Mouse (Mus musculus): ENCODE results near the gene Soat2. TPM values are rescaled to one million over a fixed set of nuclear protein-coding genes. Genes with fewer than 3 reads are reported as not detected.

Soat2 gene
- polyA plus RNA-seq, 1 experiment from 2014 or later, result 0.28 TPM

GRCm38 (mm10) chr15:102113674-102114073 is 36.7 kb upstream of the Soat2 start:
- DNase-seq (ENCODE audit: low spot score) (no peak), ATAC-seq (replicated peaks; ENCODE audit: low FRiP score, low read depth) (no peak)
- Histone ChIP-seq H3K9ac (ENCODE audit: low read depth, low read length) (no peak overlapping the region), H3K4me3 (replicated peaks; ENCODE audit: low read depth, low read length) (no peak overlapping the region), H3K4me1 (replicated peaks; ENCODE audit: insufficient read depth, low read length) (peaks cover 2% of the 10 kb centered on the region), H3K27me3 (ENCODE audit: insufficient read depth, low read length) (no peaks in the 10 kb centered on the region), H3K36me3 (ENCODE audit: insufficient read depth, low read length) (peaks cover 91% of the 10 kb centered on the region), H3K9me3 (replicated peaks; ENCODE audit: low read length) (no peaks in the 10 kb centered on the region), H3K27ac (no peak overlapping the region), H3K4me2 (ENCODE audit: low read length) (no peak overlapping the region)
- no peak for TF ChIP-seq CTCF (IDR thresholded peaks at IDR 0.05; ENCODE audit: low read depth)
- 71% methylated on average over 4 of the region's 4 CpGs for WGBS

GRCm38 (mm10) chr15:102114651-102115260 is 35.6 kb upstream of the Soat2 start:
- Histone ChIP-seq H3K36me3 (ENCODE audit: insufficient read depth, low read length) (peaks cover 82% of the 10 kb centered on the region), H3K27ac (no peak overlapping the region), H3K9ac (ENCODE audit: low read depth, low read length) (no peak overlapping the region), H3K9me3 (replicated peaks; ENCODE audit: low read length) (no peaks in the 10 kb centered on the region), H3K4me3 (replicated peaks; ENCODE audit: low read depth, low read length) (no peak overlapping the region), H3K4me2 (ENCODE audit: low read length) (no peak overlapping the region), H3K4me1 (replicated peaks; ENCODE audit: insufficient read depth, low read length) (no peaks in the 10 kb centered on the region; the same call in none of the 2 replicates), H3K27me3 (ENCODE audit: insufficient read depth, low read length) (no peaks in the 10 kb centered on the region)
- no peak for TF ChIP-seq CTCF (IDR thresholded peaks at IDR 0.05; ENCODE audit: low read depth)
- no peak for DNase-seq (ENCODE audit: low spot score)
- 81% methylated on average over 7 of the region's 7 CpGs for WGBS
- ATAC-seq (replicated peaks; ENCODE audit: low FRiP score, low read depth), result no peak

GRCm38 (mm10) chr15:102115731-102116231 is 34.5 kb upstream of the Soat2 start:
- no peak for TF ChIP-seq CTCF (IDR thresholded peaks at IDR 0.05; ENCODE audit: low read depth)
- DNase-seq (ENCODE audit: low spot score), result no peak
- peaks cover 76% of the 10 kb centered on the region for H3K36me3 ChIP-seq (ENCODE audit: insufficient read depth, low read length)
- no peak overlapping the region for H3K27ac ChIP-seq
- no peak for ATAC-seq (replicated peaks; ENCODE audit: low FRiP score, low read depth)
- no peak overlapping the region for H3K4me3 ChIP-seq (replicated peaks; ENCODE audit: low read depth, low read length)
- H3K4me2 ChIP-seq (ENCODE audit: low read length), result no peak overlapping the region
- WGBS, result 75% methylated on average over 9 of the region's 9 CpGs
- H3K9me3 ChIP-seq (replicated peaks; ENCODE audit: low read length), result no peaks in the 10 kb centered on the region
- no peak overlapping the region for H3K9ac ChIP-seq (ENCODE audit: low read depth, low read length)
- H3K4me1 ChIP-seq (replicated peaks; ENCODE audit: insufficient read depth, low read length), result no peaks in the 10 kb centered on the region; the same call in 1 of the 2 replicates
- no peaks in the 10 kb centered on the region for H3K27me3 ChIP-seq (ENCODE audit: insufficient read depth, low read length)

- DNase-seq (ENCODE audit: low spot score) (no peak), ATAC-seq (replicated peaks; ENCODE audit: low FRiP score, low read depth) (no peak)
- WGBS, result 75% methylated on average over 11 of the region's 11 CpGs
- Histone ChIP-seq H3K36me3 (ENCODE audit: insufficient read depth, low read length) (peaks cover 68% of the 10 kb centered on the region), H3K9me3 (replicated peaks; ENCODE audit: low read length) (no peaks in the 10 kb centered on the region), H3K4me1 (replicated peaks; ENCODE audit: insufficient read depth, low read length) (no peaks in the 10 kb centered on the region), H3K27me3 (ENCODE audit: insufficient read depth, low read length) (no peaks in the 10 kb centered on the region), H3K27ac (no peak overlapping the region), H3K4me2 (ENCODE audit: low read length) (no peak overlapping the region), H3K9ac (ENCODE audit: low read depth, low read length) (no peak overlapping the region), H3K4me3 (replicated peaks; ENCODE audit: low read depth, low read length) (no peak overlapping the region)
- TF ChIP-seq CTCF (IDR thresholded peaks at IDR 0.05; ENCODE audit: low read depth), result no peak
Measured at GRCm38 (mm10) chr15:102116753-102117415, 33.4 kb upstream of the Soat2 start.

- DNase-seq (ENCODE audit: low spot score), result peak; percentile 67
- no peaks in the 10 kb centered on the region for H3K27me3 ChIP-seq (ENCODE audit: insufficient read depth, low read length)
- 57% methylated on average over 19 of the region's 19 CpGs for WGBS
- no peaks in the 10 kb centered on the region for H3K9me3 ChIP-seq (replicated peaks; ENCODE audit: low read length)
- peak; percentile 70 for TF ChIP-seq CTCF (IDR thresholded peaks at IDR 0.05; ENCODE audit: low read depth)
- no peak overlapping the region for H3K27ac ChIP-seq
- H3K9ac ChIP-seq (ENCODE audit: low read depth, low read length), result no peak overlapping the region
- H3K4me1 ChIP-seq (replicated peaks; ENCODE audit: insufficient read depth, low read length), result no peaks in the 10 kb centered on the region
- H3K4me2 ChIP-seq (ENCODE audit: low read length), result no peak overlapping the region
- ATAC-seq (replicated peaks; ENCODE audit: low FRiP score, low read depth), result no peak; the same call in 1 of the 2 replicates
- H3K4me3 ChIP-seq (replicated peaks; ENCODE audit: low read depth, low read length), result no peak overlapping the region
- peaks cover 63% of the 10 kb centered on the region for H3K36me3 ChIP-seq (ENCODE audit: insufficient read depth, low read length)
Measured at GRCm38 (mm10) chr15:102117461-102118443, 32.6 kb upstream of the Soat2 start.

- DNase-seq (ENCODE audit: low spot score), result no peak
- no peak for TF ChIP-seq CTCF (IDR thresholded peaks at IDR 0.05; ENCODE audit: low read depth)
- 83% methylated on average over 4 of the region's 4 CpGs for WGBS
- Histone ChIP-seq H3K9me3 (replicated peaks; ENCODE audit: low read length) (no peaks in the 10 kb centered on the region), H3K9ac (ENCODE audit: low read depth, low read length) (no peak overlapping the region), H3K4me1 (replicated peaks; ENCODE audit: insufficient read depth, low read length) (no peaks in the 10 kb centered on the region), H3K4me3 (replicated peaks; ENCODE audit: low read depth, low read length) (no peak overlapping the region), H3K27ac (no peak overlapping the region), H3K4me2 (ENCODE audit: low read length) (no peak overlapping the region), H3K27me3 (ENCODE audit: insufficient read depth, low read length) (no peaks in the 10 kb centered on the region), H3K36me3 (ENCODE audit: insufficient read depth, low read length) (peaks cover 54% of the 10 kb centered on the region)
- no peak for ATAC-seq (replicated peaks; ENCODE audit: low FRiP score, low read depth)
Measured at GRCm38 (mm10) chr15:102118591-102118990, 31.7 kb upstream of the Soat2 start.

Data from kidney, postnatal 0 days (tissue).